Mouse (Mus musculus): Measurements from ENCODE around the gene Thoc5. TPM values are rescaled to one million over a fixed set of nuclear protein-coding genes. Genes with fewer than 3 reads are reported as not detected.

Thoc5 gene
- total RNA-seq, 2 experiments from 2014 or later: 40.4 to 41.2 TPM

- DNase-seq: no peak
Measured at GRCm38 (mm10) chr11:4974376-4975122, 79.4 kb downstream of the Thoc5 start.

GRCm38 (mm10) chr11:4975623-4976022 is 80.5 kb downstream of the Thoc5 start:
- DNase-seq: peak; percentile 43 to 47

Small RNAs within 50 kb of the gene (microRNA-seq; reads per million reads assigned to microRNA genes)
- gene Mir6918: 0.90 to 1.9 reads per million in 2 experiments

Other genes with a start within 250 kb of the Thoc5 start
- 100 to 1,000 TPM; 370 to 401 TPM for gene Uqcr10, start 191.0 kb upstream of the Thoc5 start, total RNA-seq (2021)
- gene Zmat5, start 190.6 kb upstream of the Thoc5 start, total RNA-seq (2021): 10 to 100 TPM; 33.0 to 38.2 TPM
- gene Cabp7, start 148.5 kb upstream of the Thoc5 start, total RNA-seq (2021): 100 to 1,000 TPM; 287 to 306 TPM
- gene Nf2, start 45.8 kb upstream of the Thoc5 start, total RNA-seq (2021): 100 to 1,000 TPM in 1 of 2 experiments, 10 to 100 TPM in 1; 92.9 to 101 TPM
- gene Nipsnap1, start 21.4 kb upstream of the Thoc5 start, total RNA-seq (2021): 10 to 100 TPM; 81.2 to 86.8 TPM
- gene Nefh, start 52.7 kb downstream of the Thoc5 start, total RNA-seq (2021): 10 to 100 TPM; 38.5 to 44.9 TPM
- gene Ap1b1, start 91.5 kb downstream of the Thoc5 start, total RNA-seq (2021): 100 to 1,000 TPM; 142 to 146 TPM
- gene Rasl10a, start 162.8 kb downstream of the Thoc5 start, total RNA-seq (2021): 100 to 1,000 TPM in 1 of 2 experiments, 10 to 100 TPM in 1; 88.6 to 112 TPM
- gene Gas2l1, start 170.0 kb downstream of the Thoc5 start, total RNA-seq (2021): 100 to 1,000 TPM in 1 of 2 experiments, 10 to 100 TPM in 1; 95.7 to 104 TPM
- 10 to 100 TPM; 20.2 to 22.2 TPM for gene Rhbdd3, start 203.6 kb downstream of the Thoc5 start, total RNA-seq (2021)
- gene Ewsr1, start 203.9 kb downstream of the Thoc5 start, total RNA-seq (2021): 100 to 1,000 TPM; 319 to 373 TPM